Mouse (Mus musculus) ES-E14 (cell line): Measurements from ENCODE around the gene Pinlyp. TPM values are rescaled to one million over a fixed set of nuclear protein-coding genes. Genes with fewer than 3 reads are reported as not detected.

Experiments used
- DNase-seq: peaks from one replicate; pipeline ENCODE4 v3.0.0-alpha.2; 2013; ENCODE audit warnings: low read depth, low spot score
- H3K27ac ChIP-seq: 2 replicates; pipeline ENCODE4 v1.5.1; 2012; ENCODE audit warnings: low read depth, mild to moderate bottlenecking, low read length, moderate library complexity, mixed read lengths; ENCODE audit not compliant: poor library complexity, insufficient read depth, severe bottlenecking
- H3K36me3 ChIP-seq: 2 replicates; pipeline ENCODE4 v1.6.1; 2012; ENCODE audit warnings: mild to moderate bottlenecking, low read length, moderate library complexity, mixed read lengths; ENCODE audit not compliant: control insufficient read depth, poor library complexity, insufficient read depth, severe bottlenecking
- H3K4me1 ChIP-seq, 2 experiments: fragments of 150-350 bp in 1 of 2; sonication (generic) in 1 of 2; 2 replicates each; pipeline ENCODE4 v1.6.1; 2012; ENCODE audit warnings: low read length in 2 of 2, mild to moderate bottlenecking in 1 of 2, mixed read lengths in 1 of 2; ENCODE audit not compliant: control insufficient read depth in 2 of 2, insufficient read depth in 2 of 2, poor library complexity in 1 of 2
- H3K4me3 ChIP-seq, 2 experiments: fragments of 150-350 bp in 1 of 2; sonication (generic) in 1 of 2; 2 replicates each; pipeline ENCODE4 v1.5.1; 2012; ENCODE audit warnings: low read length in 2 of 2, low read depth in 1 of 2, mild to moderate bottlenecking in 1 of 2, mixed read lengths in 1 of 2; ENCODE audit not compliant: insufficient read depth in 1 of 2, poor library complexity in 1 of 2, severe bottlenecking in 1 of 2
- H3K9ac ChIP-seq: 2 replicates; pipeline ENCODE4 v1.6.1; 2012; ENCODE audit warnings: low read depth, mild to moderate bottlenecking, low read length, mixed read lengths; ENCODE audit not compliant: poor library complexity, insufficient read depth, severe bottlenecking
- H3K9me3 ChIP-seq: fragments of 150-350 bp; sonication (generic); 2 replicates; pipeline ENCODE4 v1.6.1; 2012; ENCODE audit warnings: low read depth, mild to moderate bottlenecking, low read length; ENCODE audit not compliant: control insufficient read depth, insufficient read depth
- CHD2 ChIP-seq: IDR thresholded peaks from 2 replicates; pipeline ENCODE4 v1.6.1; 2014; ENCODE audit warnings: mild to moderate bottlenecking, low read depth, low read length, inconsistent platforms
- HCFC1 ChIP-seq: IDR thresholded peaks from 2 replicates; pipeline ENCODE4 v1.6.1; 2012; ENCODE audit warnings: low read length, inconsistent platforms, borderline replicate concordance; ENCODE audit not compliant: insufficient read depth
- MAFK ChIP-seq: IDR thresholded peaks from 2 replicates; pipeline ENCODE4 v1.6.1; 2014; ENCODE audit warnings: mild to moderate bottlenecking, low read depth, low read length, inconsistent platforms; ENCODE audit not compliant: insufficient read depth
- ZC3H11A ChIP-seq: IDR thresholded peaks from 2 replicates; pipeline ENCODE4 v1.6.1; 2012; ENCODE audit warnings: low read depth, mild to moderate bottlenecking, inconsistent platforms, low read length, borderline replicate concordance
- ZNF384 ChIP-seq: IDR thresholded peaks from 2 replicates; pipeline ENCODE4 v1.6.1; 2012; ENCODE audit warnings: low read depth, low read length, inconsistent platforms
- in situ Hi-C, 2 experiments: fragments of 600-800 bp; cut with MboI; formaldehyde crosslinking; loops; one replicate each; pipeline ENCODE4 v1.15.1; 2025; ENCODE audit warnings: low sequenced_read_pairs in 2 of 2, inconsistent platforms in 1 of 2; ENCODE audit not compliant: unreplicated experiment in 2 of 2
- total RNA-seq: library from RNA; depleted of rRNA; stranded (reverse); fragments of 300-350 nt; gene quantifications from 2 replicates; pipeline ENCODE4 v1.2.3, GENCODE M21; 2012

Pinlyp gene
- total RNA-seq, 1 experiment, result not detected

- in situ Hi-C loops, result no loop called here
- peaks cover 43% of the 10 kb centered on the region for H3K36me3 ChIP-seq
- peaks cover 0 to 12% of the 10 kb centered on the region in 2 experiments; a peak in 1 of 4 replicates for H3K4me1 ChIP-seq
- no peak overlapping the region for H3K9ac ChIP-seq
- no peak overlapping the region for H3K27ac ChIP-seq
- TF ChIP-seq ZC3H11A, result no peak
- TF ChIP-seq MAFK, result no peak
- TF ChIP-seq CHD2, result no peak
- TF ChIP-seq ZNF384, result no peak
- no peak for TF ChIP-seq HCFC1
- no peaks in the 10 kb centered on the region for H3K9me3 ChIP-seq
- no peak overlapping the region for H3K4me3 ChIP-seq
- no peak for DNase-seq
Observed at GRCm38 (mm10) chr7:24566206-24566605, 20.3 kb upstream of the Pinlyp start.

- no peak for TF ChIP-seq ZNF384
- TF ChIP-seq MAFK, result no peak
- TF ChIP-seq CHD2, result no peak
- TF ChIP-seq ZC3H11A, result no peak
- no peak for TF ChIP-seq HCFC1
- H3K9me3 ChIP-seq, result no peaks in the 10 kb centered on the region
Observed at GRCm38 (mm10) chr7:24565627-24566026, 19.7 kb upstream of the Pinlyp start.

GRCm38 (mm10) chr7:24564607-24565265 lies 18.8 kb upstream of the Pinlyp start:
- H3K36me3 ChIP-seq, result peaks cover 42% of the 10 kb centered on the region
- DNase-seq, result no peak
- in situ Hi-C loops, result no loop called here
- no peaks in the 10 kb centered on the region for H3K9me3 ChIP-seq
- peaks cover 0 to 12% of the 10 kb centered on the region in 2 experiments; a peak in 1 of 4 replicates for H3K4me1 ChIP-seq
- no peak overlapping the region for H3K27ac ChIP-seq
- TF ChIP-seq MAFK, result no peak
- TF ChIP-seq HCFC1, result no peak
- no peak for TF ChIP-seq ZC3H11A
- no peak for TF ChIP-seq CHD2
- no peak for TF ChIP-seq ZNF384
- H3K4me3 ChIP-seq, result no peak overlapping the region
- H3K9ac ChIP-seq, result no peak overlapping the region

More at GRCm38 (mm10) chr7:24565627-24566026, 19.7 kb upstream of the Pinlyp start:
- no peak for DNase-seq
- Histone ChIP-seq H3K4me1 (peaks cover 0 to 11% of the 10 kb centered on the region in 2 experiments; a peak in 1 of 4 replicates), H3K9ac (no peak overlapping the region), H3K36me3 (peaks cover 41% of the 10 kb centered on the region), H3K4me3 (no peak overlapping the region), H3K27ac (no peak overlapping the region)
- in situ Hi-C loops, result no loop called here

GRCm38 (mm10) chr7:24563837-24564206 lies 17.9 kb upstream of the Pinlyp start:
- no peak for TF ChIP-seq ZC3H11A
- no peak for TF ChIP-seq HCFC1
- no peak for TF ChIP-seq MAFK
- no peak for TF ChIP-seq CHD2
- no peak for TF ChIP-seq ZNF384
- Histone ChIP-seq H3K4me3 (no peak overlapping the region), H3K9ac (no peak overlapping the region), H3K4me1 (peaks cover 0 to 12% of the 10 kb centered on the region in 2 experiments; a peak in 1 of 4 replicates), H3K36me3 (peaks cover 45% of the 10 kb centered on the region), H3K9me3 (no peaks in the 10 kb centered on the region), H3K27ac (no peak overlapping the region)
- in situ Hi-C loops, result no loop called here
- no peak for DNase-seq
